Mouse (Mus musculus) bone marrow macrophage, adult 2 months (primary cell): ENCODE results near the gene Oas1d.

Experiments
- CTCF ChIP-seq: IDR thresholded peaks from 2 replicates; pipeline ENCODE4 v1.5.1; 2012; ENCODE audit warnings: low read depth, mild to moderate bottlenecking, low read length, moderate library complexity
- POLR2A ChIP-seq: IDR thresholded peaks from 2 replicates; pipeline ENCODE4 v1.6.1; 2012; ENCODE audit warnings: mild to moderate bottlenecking, low read depth, low read length, borderline replicate concordance

- TF ChIP-seq CTCF (no peak), POLR2A (no peak)
Observed at GRCm38 (mm10) chr5:120870081-120870480, 44.3 kb upstream of the Oas1d start.
